Mouse (Mus musculus) midbrain, embryonic 12.5 days (tissue): ENCODE results near the gene Ccdc187. TPM values are rescaled to one million over a fixed set of nuclear protein-coding genes. Genes with fewer than 3 reads are reported as not detected.

Experiments used
- ATAC-seq: fragments of 200-750 bp; cut with Nextera tagmentation; 2 replicates; pipeline ENCODE4 v1.8.0; 2017; ENCODE audit warnings: low read depth, moderate TSS enrichment, moderate library complexity; ENCODE audit not compliant: low FRiP score
- H3K27ac ChIP-seq: fragments of 300-500 bp; sonication (generic); replicated peaks from 2 replicates; pipeline ENCODE4 v1.5.1; 2016; ENCODE audit warnings: mild to moderate bottlenecking
- H3K27me3 ChIP-seq: fragments of 300-500 bp; sonication (generic); 2 replicates; pipeline ENCODE4 v1.6.1; 2016; ENCODE audit warnings: mild to moderate bottlenecking
- H3K36me3 ChIP-seq: fragments of 300-500 bp; sonication (generic); 2 replicates; pipeline ENCODE4 v1.6.1; 2016
- H3K4me1 ChIP-seq: fragments of 300-500 bp; sonication (generic); 2 replicates; pipeline ENCODE4 v1.6.1; 2016
- H3K4me2 ChIP-seq: fragments of 300-500 bp; sonication (generic); replicated peaks from 2 replicates; pipeline ENCODE4 v1.6.1; 2016; ENCODE audit warnings: mild to moderate bottlenecking, moderate library complexity
- H3K4me3 ChIP-seq: fragments of 300-500 bp; sonication (generic); 2 replicates; pipeline ENCODE4 v1.5.1; 2016; ENCODE audit warnings: mild to moderate bottlenecking
- H3K9ac ChIP-seq: fragments of 300-500 bp; sonication (generic); replicated peaks from 2 replicates; pipeline ENCODE4 v1.6.1; 2016; ENCODE audit warnings: mild to moderate bottlenecking, moderate library complexity
- H3K9me3 ChIP-seq: fragments of 300-500 bp; sonication (generic); 2 replicates; pipeline ENCODE4 v1.6.1; 2016; ENCODE audit warnings: mild to moderate bottlenecking
- WGBS: fragments of 180-500 bp; shearing (Covaris S2); methylation state at CpG from one replicate; pipeline ENCODE4 v1.1.7; 2016; 5-methylcytosine and 5-hydroxymethylcytosine counted together
- polyA plus RNA-seq: library from polyadenylated mRNA; unstranded; fragments of >200 nt; fragmentation: Nextera tagmentation; extraction: Ambion mirVana; gene quantifications from 2 replicates; pipeline ENCODE4 v1.2.1, GENCODE M21; 2016

The Ccdc187 gene
- polyA plus RNA-seq, 1 experiment from 2014 or later: 0.08 TPM

GRCm38 (mm10) chr2:26299336-26299735, 5.0 kb upstream of the Ccdc187 start:
- ATAC-seq: no peak
- Histone ChIP-seq H3K36me3 (no peaks in the 10 kb centered on the region), H3K4me3 (no peak overlapping the region), H3K27ac (peak overlapping the region; percentile 86), H3K4me2 (peak overlapping the region; percentile 37), H3K9ac (peak overlapping the region; percentile 8), H3K4me1 (peaks cover 42% of the 10 kb centered on the region), H3K27me3 (peaks cover 22% of the 10 kb centered on the region; the same call in 1 of the 2 replicates), H3K9me3 (0 out of 2 replicates have a peak, but pooled peaks cover 4% of the 10 kb centered on the region)
- WGBS: 31% methylated on average over 7 of the region's 7 CpGs

GRCm38 (mm10) chr2:26298856-26299230, 4.5 kb upstream of the Ccdc187 start:
- Histone ChIP-seq H3K9me3 (no peaks in the 10 kb centered on the region), H3K9ac (peak overlapping the region; percentile 8; the same call in 1 of the 2 replicates), H3K4me1 (peaks cover 42% of the 10 kb centered on the region), H3K36me3 (no peaks in the 10 kb centered on the region), H3K4me3 (0 out of 2 replicates have a peak overlapping the region, but pooled peaks have one; percentile 3), H3K27me3 (peaks cover 22% of the 10 kb centered on the region; the same call in 1 of the 2 replicates), H3K27ac (peak overlapping the region; percentile 86), H3K4me2 (peak overlapping the region; percentile 37)
- WGBS: 2% methylated on average over 4 of the region's 4 CpGs
- ATAC-seq: peak; percentile 53

GRCm38 (mm10) chr2:26298208-26298855, 4.0 kb upstream of the Ccdc187 start:
- H3K9me3 ChIP-seq: no peaks in the 10 kb centered on the region
- peak overlapping the region; percentile 86 for H3K27ac ChIP-seq
- H3K27me3 ChIP-seq: peaks cover 22% of the 10 kb centered on the region; the same call in 1 of the 2 replicates
- 0 out of 2 replicates have a peak overlapping the region, but pooled peaks have one; percentile 3 for H3K4me3 ChIP-seq
- H3K36me3 ChIP-seq: no peaks in the 10 kb centered on the region
- peak overlapping the region; percentile 37 for H3K4me2 ChIP-seq
- H3K4me1 ChIP-seq: peaks cover 42% of the 10 kb centered on the region
- peak overlapping the region; percentile 25; the same call in 1 of the 2 replicates for H3K9ac ChIP-seq
- ATAC-seq: peak; percentile 79
- whole genome bisulfite sequencing: 2% methylated on average over 10 of the region's 10 CpGs

GRCm38 (mm10) chr2:26296606-26297195, 2.3 kb upstream of the Ccdc187 start:
- peaks cover 42% of the 10 kb centered on the region for H3K4me1 ChIP-seq
- no peak overlapping the region for H3K4me3 ChIP-seq
- no peak for ATAC-seq
- no peak overlapping the region for H3K4me2 ChIP-seq
- peak overlapping the region; percentile 86; the same call in 1 of the 2 replicates for H3K27ac ChIP-seq
- peaks cover 20% of the 10 kb centered on the region; the same call in 1 of the 2 replicates for H3K27me3 ChIP-seq
- WGBS: 41% methylated on average over 6 of the region's 6 CpGs
- peak overlapping the region; percentile 43; the same call in 1 of the 2 replicates for H3K9ac ChIP-seq
- no peaks in the 10 kb centered on the region for H3K9me3 ChIP-seq
- no peaks in the 10 kb centered on the region for H3K36me3 ChIP-seq

GRCm38 (mm10) chr2:26290133-26290532, 4.2 kb downstream of the Ccdc187 start:
- no peak for ATAC-seq
- H3K9me3 ChIP-seq: no peaks in the 10 kb centered on the region
- no peak overlapping the region for H3K4me2 ChIP-seq
- no peaks in the 10 kb centered on the region for H3K4me1 ChIP-seq
- no peaks in the 10 kb centered on the region for H3K27me3 ChIP-seq
- H3K36me3 ChIP-seq: no peaks in the 10 kb centered on the region
- H3K4me3 ChIP-seq: no peak overlapping the region
- no peak overlapping the region for H3K27ac ChIP-seq
- no peak overlapping the region for H3K9ac ChIP-seq
- 85% methylated on average over 5 of the region's 5 CpGs for WGBS

GRCm38 (mm10) chr2:26286391-26286790, 8.0 kb downstream of the Ccdc187 start:
- no peak overlapping the region for H3K27ac ChIP-seq
- no peak for ATAC-seq
- H3K4me2 ChIP-seq: no peak overlapping the region
- H3K4me3 ChIP-seq: no peak overlapping the region
- 84% methylated on average over 7 of the region's 7 CpGs for WGBS
- no peaks in the 10 kb centered on the region for H3K4me1 ChIP-seq
- no peak overlapping the region for H3K9ac ChIP-seq
- no peaks in the 10 kb centered on the region for H3K9me3 ChIP-seq
- H3K36me3 ChIP-seq: no peaks in the 10 kb centered on the region
- H3K27me3 ChIP-seq: no peaks in the 10 kb centered on the region

GRCm38 (mm10) chr2:26285804-26286203, 8.6 kb downstream of the Ccdc187 start:
- Histone ChIP-seq H3K4me1 (no peaks in the 10 kb centered on the region), H3K9ac (no peak overlapping the region), H3K9me3 (no peaks in the 10 kb centered on the region), H3K27me3 (no peaks in the 10 kb centered on the region), H3K36me3 (no peaks in the 10 kb centered on the region), H3K27ac (no peak overlapping the region), H3K4me2 (no peak overlapping the region), H3K4me3 (no peak overlapping the region)
- ATAC-seq: no peak
- WGBS: 81% methylated on average over 7 of the region's 7 CpGs

- WGBS: 83% methylated on average over 11 of the region's 11 CpGs
- Histone ChIP-seq H3K9me3 (no peaks in the 10 kb centered on the region), H3K27ac (no peak overlapping the region), H3K9ac (no peak overlapping the region), H3K4me2 (no peak overlapping the region), H3K36me3 (no peaks in the 10 kb centered on the region), H3K4me3 (no peak overlapping the region), H3K27me3 (no peaks in the 10 kb centered on the region), H3K4me1 (no peaks in the 10 kb centered on the region)
- no peak for ATAC-seq
Measured at GRCm38 (mm10) chr2:26280594-26280993, 13.8 kb downstream of the Ccdc187 start.

GRCm38 (mm10) chr2:26279712-26280111, 14.6 kb downstream of the Ccdc187 start:
- Histone ChIP-seq H3K4me3 (no peak overlapping the region), H3K9me3 (no peaks in the 10 kb centered on the region), H3K36me3 (no peaks in the 10 kb centered on the region), H3K4me1 (no peaks in the 10 kb centered on the region), H3K27ac (no peak overlapping the region), H3K4me2 (no peak overlapping the region), H3K9ac (no peak overlapping the region), H3K27me3 (no peaks in the 10 kb centered on the region)
- WGBS: 85% methylated on average over 3 of the region's 3 CpGs
- no peak for ATAC-seq

- Histone ChIP-seq H3K4me3 (no peak overlapping the region), H3K27ac (no peak overlapping the region), H3K9me3 (no peaks in the 10 kb centered on the region), H3K36me3 (no peaks in the 10 kb centered on the region), H3K4me2 (no peak overlapping the region), H3K4me1 (no peaks in the 10 kb centered on the region), H3K27me3 (no peaks in the 10 kb centered on the region), H3K9ac (no peak overlapping the region)
- WGBS: 19% methylated on average over 7 of the region's 7 CpGs
- ATAC-seq: no peak
Measured at GRCm38 (mm10) chr2:26273611-26274010, 20.7 kb downstream of the Ccdc187 start.

- Histone ChIP-seq H3K27me3 (no peaks in the 10 kb centered on the region), H3K4me3 (no peak overlapping the region), H3K4me2 (no peak overlapping the region), H3K27ac (no peak overlapping the region), H3K4me1 (no peaks in the 10 kb centered on the region), H3K9ac (no peak overlapping the region), H3K36me3 (no peaks in the 10 kb centered on the region), H3K9me3 (no peaks in the 10 kb centered on the region)
- WGBS: 70% methylated on average over 3 of the region's 3 CpGs
- ATAC-seq: no peak
Measured at GRCm38 (mm10) chr2:26268216-26268615, 26.1 kb downstream of the Ccdc187 start.

- Histone ChIP-seq H3K36me3 (no peaks in the 10 kb centered on the region), H3K4me1 (no peaks in the 10 kb centered on the region), H3K4me3 (no peak overlapping the region), H3K9me3 (no peaks in the 10 kb centered on the region), H3K27me3 (no peaks in the 10 kb centered on the region), H3K4me2 (no peak overlapping the region), H3K9ac (no peak overlapping the region), H3K27ac (no peak overlapping the region)
- WGBS: 85% methylated on average over 10 of the region's 10 CpGs
- ATAC-seq: no peak
Measured at GRCm38 (mm10) chr2:26266066-26266742, 28.2 kb downstream of the Ccdc187 start.
